Mouse (Mus musculus) spleen, postnatal 4 days (tissue): Measurements from ENCODE around the gene Shisa9.

Source experiments
- DNase-seq, 2 experiments: peaks; one replicate each; pipeline ENCODE4 v3.0.0; 2022; ENCODE audit warnings: low spot score in 2 of 2

Shisa9 gene

GRCm38 (mm10) chr16:12309826-12310225 lies 325.9 kb downstream of the Shisa9 start:
- no peak for DNase-seq

DNA sequence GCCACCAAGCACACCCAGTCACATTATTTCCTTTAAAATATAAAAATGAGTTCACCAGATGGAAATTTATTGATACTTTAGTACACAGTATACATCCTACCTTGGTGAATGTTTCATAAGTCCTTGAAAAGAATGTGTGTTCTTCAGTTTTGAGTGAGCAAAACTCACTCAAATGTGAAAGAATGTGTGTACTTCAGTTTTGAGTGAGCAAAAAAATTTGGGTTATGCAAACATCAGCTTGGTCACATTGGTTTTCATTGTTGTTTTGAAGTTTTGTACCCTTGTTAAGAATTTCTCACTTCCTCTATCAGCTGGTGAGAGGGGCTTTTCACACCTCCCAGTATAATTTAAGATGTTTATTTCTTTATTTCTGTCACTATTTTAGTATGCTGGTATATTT lies 331.7 kb downstream of the Shisa9 start:
- DNase-seq, result no peak
